Comparison of ENCODE assay signal across 14 mouse cellular contexts in genomic region chr6:127338412-127338811, GRCm38 (mm10).
DNase-seq lines count a peak whose midpoint lies in the region; ATAC-seq lines count a peak whose summit lies in the region.
"Had no signal": no experiment of that assay in that cellular context is flagged by ENCODE, and none has a peak within 500 bp of the region (broad histone marks: within the 10 kb centered on the region; RNA-seq: fewer than 3 reads in every experiment).

No protein-coding gene starts in this region.

- DNase-seq in adrenal gland, adult 2 months, result peak; percentile 54
- DNase-seq in adrenal gland, postnatal 14 days, result no peak
- DNase-seq in hindbrain, embryonic 10.5 days (ENCODE audit: low spot score), result no peak
- DNase-seq in left cerebral cortex, postnatal 25 days (ENCODE audit: low spot score in 2 of 2), result no peak
- DNase-seq: cerebellum, adult 11 months; thymus, postnatal 36 days had no signal

- peak overlapping the region; percentile 89 for H3K27ac ChIP-seq in hindbrain, embryonic 10.5 days
- no peak overlapping the region for H3K27ac ChIP-seq in hindbrain, embryonic 12.5 days
- H3K27ac ChIP-seq in midbrain, embryonic 12.5 days (replicated peaks), result peak overlapping the region; percentile 93; the same call in 1 of the 2 replicates
- H3K27ac ChIP-seq in midbrain, embryonic 15.5 days, result no peak overlapping the region
- peak overlapping the region; percentile 81 for H3K27ac ChIP-seq in forebrain, embryonic 15.5 days (replicated peaks)

- H3K27me3 ChIP-seq in hindbrain, embryonic 10.5 days (ENCODE audit: insufficient read depth, poor library complexity, severe bottlenecking), result peaks cover 25% of the 10 kb centered on the region
- 0 out of 2 replicates have a peak, but pooled peaks cover 9% of the 10 kb centered on the region for H3K27me3 ChIP-seq in hindbrain, embryonic 12.5 days
- peaks cover 25% of the 10 kb centered on the region for H3K27me3 ChIP-seq in midbrain, embryonic 12.5 days
- no peaks in the 10 kb centered on the region for H3K27me3 ChIP-seq in midbrain, embryonic 15.5 days (replicated peaks)
- H3K27me3 ChIP-seq in forebrain, embryonic 15.5 days, result no peaks in the 10 kb centered on the region
- H3K27me3 ChIP-seq: stomach, embryonic 15.5 days had no signal

- H3K36me3 ChIP-seq in hindbrain, embryonic 10.5 days, result no peaks in the 10 kb centered on the region
- H3K36me3 ChIP-seq in hindbrain, embryonic 12.5 days, result no peaks in the 10 kb centered on the region
- H3K36me3 ChIP-seq in midbrain, embryonic 12.5 days, result no peaks in the 10 kb centered on the region
- H3K36me3 ChIP-seq in midbrain, embryonic 15.5 days (replicated peaks), result no peaks in the 10 kb centered on the region
- no peaks in the 10 kb centered on the region for H3K36me3 ChIP-seq in forebrain, embryonic 15.5 days
- H3K36me3 ChIP-seq: G1E; stomach, embryonic 15.5 days had no signal

- 31% methylated on average over 6 of the region's 6 CpGs for WGBS in hindbrain, embryonic 10.5 days
- 25% methylated on average over 6 of the region's 6 CpGs for WGBS in hindbrain, embryonic 12.5 days
- WGBS in midbrain, embryonic 12.5 days, result 33% methylated on average over 6 of the region's 6 CpGs
- 23% methylated on average over 6 of the region's 6 CpGs for WGBS in midbrain, embryonic 15.5 days
- 14% methylated on average over 6 of the region's 6 CpGs for WGBS in forebrain, embryonic 15.5 days

- no peak overlapping the region for H3K4me2 ChIP-seq in hindbrain, embryonic 12.5 days (replicated peaks)
- H3K4me2 ChIP-seq in midbrain, embryonic 12.5 days (replicated peaks), result no peak overlapping the region
- H3K4me2 ChIP-seq in midbrain, embryonic 15.5 days, result no peak overlapping the region
- H3K4me2 ChIP-seq in forebrain, embryonic 15.5 days (replicated peaks), result no peak overlapping the region
- H3K4me2 ChIP-seq: stomach, embryonic 15.5 days had no signal

- H3K4me3 ChIP-seq in hindbrain, embryonic 10.5 days, result no peak overlapping the region
- no peak overlapping the region for H3K4me3 ChIP-seq in hindbrain, embryonic 12.5 days
- H3K4me3 ChIP-seq in midbrain, embryonic 12.5 days, result no peak overlapping the region
- no peak overlapping the region for H3K4me3 ChIP-seq in midbrain, embryonic 15.5 days
- no peak overlapping the region for H3K4me3 ChIP-seq in forebrain, embryonic 15.5 days
- H3K4me3 ChIP-seq: layer of hippocampus, adult 2 months; stomach, embryonic 15.5 days had no signal

- H3K9ac ChIP-seq in hindbrain, embryonic 12.5 days, result no peak overlapping the region
- H3K9ac ChIP-seq in midbrain, embryonic 12.5 days (replicated peaks), result no peak overlapping the region
- H3K9ac ChIP-seq in midbrain, embryonic 15.5 days, result no peak overlapping the region
- H3K9ac ChIP-seq in forebrain, embryonic 15.5 days (replicated peaks), result no peak overlapping the region
- H3K9ac ChIP-seq: stomach, embryonic 15.5 days had no signal

- intact Hi-C loops in left cerebral cortex, postnatal 25 days (cut with DNase I), result no loop called here

- no peak for ATAC-seq in hindbrain, embryonic 12.5 days (ENCODE audit: low FRiP score)
- no peak for ATAC-seq in midbrain, embryonic 12.5 days (ENCODE audit: low FRiP score, low read depth)
- ATAC-seq in midbrain, embryonic 15.5 days (replicated peaks), result no peak
- ATAC-seq in forebrain, embryonic 15.5 days (replicated peaks), result no peak
- ATAC-seq: intestine, postnatal 0 days had no signal

- peaks cover 79% of the 10 kb centered on the region for H3K4me1 ChIP-seq in hindbrain, embryonic 10.5 days (replicated peaks)
- H3K4me1 ChIP-seq in hindbrain, embryonic 12.5 days, result peaks cover 39% of the 10 kb centered on the region
- peaks cover 43% of the 10 kb centered on the region for H3K4me1 ChIP-seq in midbrain, embryonic 12.5 days
- peaks cover 28% of the 10 kb centered on the region for H3K4me1 ChIP-seq in midbrain, embryonic 15.5 days
- peaks cover 42% of the 10 kb centered on the region for H3K4me1 ChIP-seq in forebrain, embryonic 15.5 days

- H3K9me3 ChIP-seq in hindbrain, embryonic 10.5 days, result no peaks in the 10 kb centered on the region
- no peaks in the 10 kb centered on the region for H3K9me3 ChIP-seq in hindbrain, embryonic 12.5 days (replicated peaks)
- no peaks in the 10 kb centered on the region for H3K9me3 ChIP-seq in midbrain, embryonic 12.5 days
- no peaks in the 10 kb centered on the region for H3K9me3 ChIP-seq in midbrain, embryonic 15.5 days
- no peaks in the 10 kb centered on the region for H3K9me3 ChIP-seq in forebrain, embryonic 15.5 days
- H3K9me3 ChIP-seq: G1E; stomach, embryonic 15.5 days had no signal

Comparison
In these comparisons a context has a peak if more than half of its experiments do, and no peak if none do; other contexts are left out.
1. H3K27ac ChIP-seq: peak in hindbrain, embryonic 10.5 days (single experiment), midbrain, embryonic 12.5 days (single experiment) and forebrain, embryonic 15.5 days (single experiment); none in hindbrain, embryonic 12.5 days (single experiment) and midbrain, embryonic 15.5 days (single experiment).